Mouse (Mus musculus): ENCODE data around the gene Cntn5. TPM values are rescaled to one million over a fixed set of nuclear protein-coding genes. Genes with fewer than 3 reads are reported as not detected.

Cntn5 gene
- polyA plus RNA-seq, 1 experiment from 2014 or later: 1.7 TPM

DNA sequence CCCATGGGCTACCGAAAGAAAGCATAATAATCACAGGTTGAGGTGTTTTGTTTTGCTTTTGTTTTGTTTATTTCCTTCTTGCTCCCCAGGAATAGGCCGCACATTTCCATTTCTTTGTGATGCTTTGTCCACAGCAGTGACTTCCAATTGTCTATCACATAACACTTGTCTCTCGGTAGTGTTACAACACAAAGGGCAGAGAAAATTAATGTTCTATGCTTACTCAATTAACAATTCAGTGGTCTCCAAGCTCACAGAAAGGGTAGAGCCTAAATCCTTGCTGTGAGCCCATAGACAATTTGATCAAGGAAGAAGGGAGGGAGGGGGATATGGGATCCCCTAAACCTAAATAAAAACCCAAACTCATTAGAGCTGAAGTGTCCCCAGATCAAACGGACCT lies 671.2 kb downstream of the Cntn5 start:
- no peak for ATAC-seq (ENCODE audit: low FRiP score)

DNA sequence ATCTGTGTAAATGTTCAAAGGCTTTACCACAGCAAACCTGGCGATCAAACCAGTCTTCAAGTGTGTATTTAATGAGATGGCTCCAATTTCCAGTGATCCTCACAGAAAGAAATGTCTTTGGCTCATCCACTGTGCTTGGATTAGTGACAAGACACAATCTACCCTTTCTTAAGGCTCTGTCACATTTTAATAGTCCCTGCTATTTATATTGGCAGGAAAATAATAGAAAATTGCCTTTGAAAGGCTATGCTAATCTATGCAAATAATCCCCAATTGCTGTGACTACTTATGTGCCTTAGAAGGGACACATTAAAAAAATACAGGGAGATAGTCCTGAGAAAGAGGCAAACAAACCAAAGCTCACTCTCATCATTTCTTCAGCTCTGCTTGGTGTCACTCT lies 672.5 kb downstream of the Cntn5 start:
- Histone ChIP-seq H3K27ac (ENCODE audit: low read depth, low read length) (no peak overlapping the region), H3K36me3 (ENCODE audit: control insufficient read depth, insufficient read depth, low read length) (no peaks in the 10 kb centered on the region), H3K9ac (ENCODE audit: low read length) (no peak overlapping the region), H3K4me3 (ENCODE audit: low read depth, low read length) (no peak overlapping the region), H3K4me1 (ENCODE audit: control insufficient read depth, insufficient read depth, low read length) (no peaks in the 10 kb centered on the region), H3K4me2 (no peak overlapping the region), H3K27me3 (ENCODE audit: control insufficient read depth, insufficient read depth, low read length) (no peaks in the 10 kb centered on the region), H3K9me3 (ENCODE audit: control insufficient read depth, low read length) (no peaks in the 10 kb centered on the region)
- DNase-seq (ENCODE audit: low spot score, missing footprints) (no peak), ATAC-seq (ENCODE audit: low FRiP score) (no peak)
- WGBS: 64% methylated on average over 1 of the region's 1 CpGs

More for the DNA sequence above, 671.2 kb downstream of the Cntn5 start:
- 72% methylated on average over 4 of the region's 4 CpGs for WGBS
- H3K27me3 ChIP-seq (ENCODE audit: control insufficient read depth, insufficient read depth, low read length): no peaks in the 10 kb centered on the region
- H3K9ac ChIP-seq (ENCODE audit: low read length): no peak overlapping the region
- H3K36me3 ChIP-seq (ENCODE audit: control insufficient read depth, insufficient read depth, low read length): no peaks in the 10 kb centered on the region
- H3K4me2 ChIP-seq: no peak overlapping the region
- no peak overlapping the region for H3K4me3 ChIP-seq (ENCODE audit: low read depth, low read length)
- no peaks in the 10 kb centered on the region for H3K9me3 ChIP-seq (ENCODE audit: control insufficient read depth, low read length)
- no peak overlapping the region for H3K27ac ChIP-seq (ENCODE audit: low read depth, low read length)
- no peaks in the 10 kb centered on the region for H3K4me1 ChIP-seq (ENCODE audit: control insufficient read depth, insufficient read depth, low read length)
- DNase-seq (ENCODE audit: low spot score, missing footprints): no peak

DNA sequence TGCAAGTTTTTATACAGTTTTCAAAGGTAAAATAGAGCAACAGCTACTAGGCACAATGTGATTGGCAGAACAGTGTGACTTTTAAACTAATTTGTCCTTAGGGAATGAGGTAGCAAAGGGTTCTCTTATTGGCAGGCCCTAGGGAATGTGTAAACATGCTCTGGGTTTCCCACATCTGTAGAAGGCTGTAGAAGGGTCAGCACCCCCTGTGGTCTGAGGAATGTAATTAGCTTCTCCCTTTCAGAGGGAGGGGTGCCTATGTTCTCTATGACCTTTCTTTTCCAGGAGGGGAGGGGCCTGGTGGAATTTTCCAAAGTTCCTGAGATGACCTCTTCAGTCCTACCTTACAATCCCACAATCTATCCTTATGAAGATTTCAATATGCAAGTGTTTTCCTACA lies 673.6 kb downstream of the Cntn5 start:
- Histone ChIP-seq H3K9me3 (ENCODE audit: control insufficient read depth, low read length) (no peaks in the 10 kb centered on the region), H3K4me2 (no peak overlapping the region), H3K4me3 (ENCODE audit: low read depth, low read length) (no peak overlapping the region), H3K27me3 (ENCODE audit: control insufficient read depth, insufficient read depth, low read length) (no peaks in the 10 kb centered on the region), H3K36me3 (ENCODE audit: control insufficient read depth, insufficient read depth, low read length) (no peaks in the 10 kb centered on the region), H3K4me1 (ENCODE audit: control insufficient read depth, insufficient read depth, low read length) (no peaks in the 10 kb centered on the region), H3K27ac (ENCODE audit: low read depth, low read length) (no peak overlapping the region), H3K9ac (ENCODE audit: low read length) (no peak overlapping the region)
- DNase-seq (ENCODE audit: low spot score, missing footprints): no peak
- no peak for ATAC-seq (ENCODE audit: low FRiP score)

DNA sequence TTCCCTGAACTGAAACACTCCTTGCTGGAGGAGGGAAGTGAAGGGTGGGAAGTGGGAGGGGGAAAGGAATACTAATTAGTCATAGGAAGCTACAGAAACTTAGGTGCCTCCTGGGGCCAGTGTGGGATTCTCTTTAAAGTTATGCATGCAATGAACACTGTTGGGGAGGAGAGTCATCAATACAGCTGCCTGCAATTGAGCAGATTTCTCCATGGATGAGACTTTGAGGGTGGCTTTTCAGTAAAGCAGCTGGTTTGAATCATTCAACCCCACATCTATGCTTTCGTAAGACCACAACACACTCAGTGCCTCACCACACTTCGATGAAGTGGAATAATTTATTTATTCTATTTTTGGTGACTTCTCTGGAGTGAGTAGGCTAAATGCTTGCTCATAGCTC lies 674.9 kb downstream of the Cntn5 start:
- Histone ChIP-seq H3K36me3 (ENCODE audit: control insufficient read depth, insufficient read depth, low read length) (no peaks in the 10 kb centered on the region), H3K4me1 (ENCODE audit: control insufficient read depth, insufficient read depth, low read length) (no peaks in the 10 kb centered on the region), H3K9ac (ENCODE audit: low read length) (no peak overlapping the region), H3K9me3 (ENCODE audit: control insufficient read depth, low read length) (no peaks in the 10 kb centered on the region), H3K4me2 (no peak overlapping the region), H3K4me3 (ENCODE audit: low read depth, low read length) (no peak overlapping the region), H3K27ac (ENCODE audit: low read depth, low read length) (no peak overlapping the region), H3K27me3 (ENCODE audit: control insufficient read depth, insufficient read depth, low read length) (no peaks in the 10 kb centered on the region)
- no peak for ATAC-seq (ENCODE audit: low FRiP score)
- no peak for DNase-seq (ENCODE audit: low spot score, missing footprints)
- WGBS: 74% methylated on average over 2 of the region's 2 CpGs

DNA sequence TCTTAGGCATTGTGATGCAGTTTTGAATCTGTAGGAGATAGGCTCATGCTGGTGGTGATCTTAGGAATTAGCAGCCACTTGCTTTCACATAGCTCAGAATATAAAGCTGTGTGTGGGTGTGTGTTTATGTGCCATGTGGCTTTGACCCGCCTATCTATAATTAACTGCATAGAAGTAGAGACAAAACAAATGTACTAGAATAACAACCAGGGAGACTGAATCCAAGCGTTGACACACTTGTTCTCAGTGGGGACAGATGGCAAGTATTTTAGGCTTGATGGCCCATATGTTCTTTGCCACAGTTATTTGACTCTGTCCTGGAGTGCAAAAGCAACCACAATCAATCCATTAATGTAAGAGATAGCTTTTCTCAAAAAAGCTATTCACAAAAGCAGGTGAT lies 678.6 kb downstream of the Cntn5 start:
- no peaks in the 10 kb centered on the region for H3K4me1 ChIP-seq (ENCODE audit: control insufficient read depth, insufficient read depth, low read length)
- DNase-seq (ENCODE audit: low spot score, missing footprints): no peak
- no peak for ATAC-seq (ENCODE audit: low FRiP score)
- no peaks in the 10 kb centered on the region for H3K9me3 ChIP-seq (ENCODE audit: control insufficient read depth, low read length)
- no peak overlapping the region for H3K9ac ChIP-seq (ENCODE audit: low read length)
- no peak overlapping the region for H3K27ac ChIP-seq (ENCODE audit: low read depth, low read length)
- H3K36me3 ChIP-seq (ENCODE audit: control insufficient read depth, insufficient read depth, low read length): no peaks in the 10 kb centered on the region
- H3K4me3 ChIP-seq (ENCODE audit: low read depth, low read length): no peak overlapping the region
- H3K4me2 ChIP-seq: no peak overlapping the region
- WGBS: 71% methylated on average over 2 of the region's 2 CpGs
- no peaks in the 10 kb centered on the region for H3K27me3 ChIP-seq (ENCODE audit: control insufficient read depth, insufficient read depth, low read length)

DNA sequence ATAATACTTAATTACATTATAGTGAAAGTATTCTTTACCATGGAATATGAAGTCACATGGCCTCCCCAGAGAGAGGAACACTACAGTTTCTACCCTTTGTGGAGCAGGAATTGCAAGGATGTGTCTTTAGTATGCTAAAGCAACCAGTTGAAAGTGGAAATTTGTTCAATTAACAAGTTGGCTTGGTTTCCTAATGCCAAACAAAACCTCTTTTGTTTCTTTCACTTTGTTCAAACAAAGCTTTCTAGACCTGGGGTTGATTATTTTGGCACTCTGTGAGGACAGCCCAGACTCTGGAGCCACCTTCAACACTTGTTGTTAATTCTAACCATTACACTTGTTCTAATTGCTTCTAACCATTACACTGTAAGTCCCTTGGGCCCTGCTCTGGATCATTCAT lies 718.5 kb downstream of the Cntn5 start:
- H3K9ac ChIP-seq (ENCODE audit: low read length): no peak overlapping the region
- H3K4me2 ChIP-seq: no peak overlapping the region
- no peak for DNase-seq (ENCODE audit: low spot score, missing footprints)
- no peak for ATAC-seq (ENCODE audit: low FRiP score)
- H3K9me3 ChIP-seq (ENCODE audit: control insufficient read depth, low read length): no peaks in the 10 kb centered on the region
- H3K4me3 ChIP-seq (ENCODE audit: low read depth, low read length): no peak overlapping the region
- no peaks in the 10 kb centered on the region for H3K27me3 ChIP-seq (ENCODE audit: control insufficient read depth, insufficient read depth, low read length)
- no peaks in the 10 kb centered on the region for H3K4me1 ChIP-seq (ENCODE audit: control insufficient read depth, insufficient read depth, low read length)
- no peak overlapping the region for H3K27ac ChIP-seq (ENCODE audit: low read depth, low read length)
- H3K36me3 ChIP-seq (ENCODE audit: control insufficient read depth, insufficient read depth, low read length): no peaks in the 10 kb centered on the region

DNA sequence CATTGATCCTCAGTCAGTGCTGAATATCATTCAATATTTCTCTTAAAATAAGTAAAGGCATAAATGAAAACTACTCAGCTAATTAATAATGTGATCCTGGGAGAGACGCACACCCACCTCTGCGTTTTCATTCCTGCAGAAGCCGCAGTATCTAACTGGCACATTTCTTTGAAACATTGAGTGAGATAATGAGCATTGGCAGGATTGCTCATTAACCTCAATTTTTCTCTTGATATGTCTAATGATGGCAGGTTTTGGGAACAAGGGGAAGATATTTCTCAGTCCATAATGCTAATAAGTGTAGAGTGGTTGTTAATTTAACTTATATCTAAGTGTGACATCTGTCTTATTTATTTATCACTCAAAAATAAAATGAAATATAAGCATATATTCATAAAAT lies 734.0 kb downstream of the Cntn5 start:
- Histone ChIP-seq H3K4me2 (no peak overlapping the region), H3K4me1 (ENCODE audit: control insufficient read depth, insufficient read depth, low read length) (no peaks in the 10 kb centered on the region), H3K27me3 (ENCODE audit: control insufficient read depth, insufficient read depth, low read length) (no peaks in the 10 kb centered on the region), H3K9me3 (ENCODE audit: control insufficient read depth, low read length) (no peaks in the 10 kb centered on the region), H3K36me3 (ENCODE audit: control insufficient read depth, insufficient read depth, low read length) (no peaks in the 10 kb centered on the region), H3K27ac (ENCODE audit: low read depth, low read length) (no peak overlapping the region), H3K9ac (ENCODE audit: low read length) (no peak overlapping the region), H3K4me3 (ENCODE audit: low read depth, low read length) (no peak overlapping the region)
- ATAC-seq (ENCODE audit: low FRiP score) (no peak), DNase-seq (ENCODE audit: low spot score, missing footprints) (no peak)
- 91% methylated on average over 3 of the region's 3 CpGs for WGBS

DNA sequence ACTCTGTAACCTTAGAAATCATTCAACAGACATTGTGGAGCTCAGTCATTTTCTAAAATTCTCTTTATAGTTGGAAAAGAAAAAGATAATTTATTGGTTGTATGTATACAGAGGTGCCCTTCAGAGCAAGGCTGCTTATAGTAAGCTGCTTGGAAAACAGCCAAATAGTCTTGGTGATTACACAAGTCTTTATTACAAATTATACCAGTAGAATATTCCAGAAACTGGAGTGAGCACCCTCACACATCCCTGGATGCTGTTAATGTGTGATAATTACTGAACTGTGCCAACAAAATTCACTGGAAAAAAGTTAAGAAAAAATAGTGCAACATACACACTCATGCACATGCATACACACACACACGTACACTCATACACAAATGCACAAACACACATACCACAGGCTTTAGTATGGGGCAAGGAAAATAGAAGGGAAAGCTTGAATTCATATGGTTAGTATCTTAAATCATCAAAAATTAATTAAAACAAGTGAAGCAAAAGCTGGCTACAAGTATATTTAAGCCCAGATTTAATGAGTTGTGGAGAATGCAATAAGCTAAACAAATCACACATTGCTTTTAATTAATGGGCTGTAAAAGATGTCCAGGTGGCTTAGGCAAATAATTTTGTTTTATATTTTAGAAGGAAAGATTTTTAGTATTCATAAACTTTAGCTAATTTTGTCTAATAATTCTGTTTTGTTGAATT lies 783.1 kb downstream of the Cntn5 start:
- 78% methylated on average over 1 of the region's 1 CpGs for WGBS
- no peak for ATAC-seq (ENCODE audit: low FRiP score)
- no peak overlapping the region for H3K27ac ChIP-seq (ENCODE audit: low read depth, low read length)
- no peaks in the 10 kb centered on the region for H3K4me1 ChIP-seq (ENCODE audit: control insufficient read depth, insufficient read depth, low read length)
- DNase-seq (ENCODE audit: low spot score, missing footprints): no peak
- no peaks in the 10 kb centered on the region for H3K36me3 ChIP-seq (ENCODE audit: control insufficient read depth, insufficient read depth, low read length)
- H3K4me2 ChIP-seq: no peak overlapping the region
- no peak overlapping the region for H3K9ac ChIP-seq (ENCODE audit: low read length)
- H3K4me3 ChIP-seq (ENCODE audit: low read depth, low read length): no peak overlapping the region
- H3K9me3 ChIP-seq (ENCODE audit: control insufficient read depth, low read length): no peaks in the 10 kb centered on the region
- no peaks in the 10 kb centered on the region for H3K27me3 ChIP-seq (ENCODE audit: control insufficient read depth, insufficient read depth, low read length)

DNA sequence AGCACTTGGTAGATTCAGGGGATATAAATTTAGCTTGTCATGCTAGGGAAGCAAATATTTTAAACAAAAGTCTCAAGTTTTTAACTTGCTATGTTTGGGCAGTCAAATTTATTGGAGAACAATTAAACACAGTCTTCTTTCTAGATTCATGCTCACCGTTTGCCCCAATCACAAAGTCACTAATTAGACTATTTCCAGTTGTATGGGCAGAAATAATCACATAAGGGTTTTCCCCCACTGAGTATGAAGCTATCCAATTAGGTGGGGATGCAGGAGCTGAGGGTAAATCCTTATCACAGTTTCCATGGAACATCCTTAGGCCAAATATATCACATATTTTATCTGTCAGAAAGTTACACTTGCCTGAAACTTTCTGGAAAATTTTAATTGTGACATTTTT lies 788.0 kb downstream of the Cntn5 start:
- H3K36me3 ChIP-seq (ENCODE audit: control insufficient read depth, insufficient read depth, low read length): no peaks in the 10 kb centered on the region
- no peak overlapping the region for H3K4me3 ChIP-seq (ENCODE audit: low read depth, low read length)
- no peak overlapping the region for H3K9ac ChIP-seq (ENCODE audit: low read length)
- ATAC-seq (ENCODE audit: low FRiP score) (no peak), DNase-seq (ENCODE audit: low spot score, missing footprints) (no peak)
- H3K27ac ChIP-seq (ENCODE audit: low read depth, low read length): no peak overlapping the region
- 65% methylated on average over 1 of the region's 1 CpGs for WGBS
- H3K9me3 ChIP-seq (ENCODE audit: control insufficient read depth, low read length): no peaks in the 10 kb centered on the region
- H3K4me1 ChIP-seq (ENCODE audit: control insufficient read depth, insufficient read depth, low read length): no peaks in the 10 kb centered on the region
- H3K27me3 ChIP-seq (ENCODE audit: control insufficient read depth, insufficient read depth, low read length): no peaks in the 10 kb centered on the region
- H3K4me2 ChIP-seq: no peak overlapping the region

All from midbrain, embryonic 11.5 days (tissue).